Mouse (Mus musculus): Measurements from ENCODE around the gene Tmem106c. TPM values are rescaled to one million over a fixed set of nuclear protein-coding genes. Genes with fewer than 3 reads are reported as not detected.

Tmem106c gene
- polyA plus RNA-seq (2012; rRNA removed), result 61.3 and 64.5 TPM in 2 replicates

DNA sequence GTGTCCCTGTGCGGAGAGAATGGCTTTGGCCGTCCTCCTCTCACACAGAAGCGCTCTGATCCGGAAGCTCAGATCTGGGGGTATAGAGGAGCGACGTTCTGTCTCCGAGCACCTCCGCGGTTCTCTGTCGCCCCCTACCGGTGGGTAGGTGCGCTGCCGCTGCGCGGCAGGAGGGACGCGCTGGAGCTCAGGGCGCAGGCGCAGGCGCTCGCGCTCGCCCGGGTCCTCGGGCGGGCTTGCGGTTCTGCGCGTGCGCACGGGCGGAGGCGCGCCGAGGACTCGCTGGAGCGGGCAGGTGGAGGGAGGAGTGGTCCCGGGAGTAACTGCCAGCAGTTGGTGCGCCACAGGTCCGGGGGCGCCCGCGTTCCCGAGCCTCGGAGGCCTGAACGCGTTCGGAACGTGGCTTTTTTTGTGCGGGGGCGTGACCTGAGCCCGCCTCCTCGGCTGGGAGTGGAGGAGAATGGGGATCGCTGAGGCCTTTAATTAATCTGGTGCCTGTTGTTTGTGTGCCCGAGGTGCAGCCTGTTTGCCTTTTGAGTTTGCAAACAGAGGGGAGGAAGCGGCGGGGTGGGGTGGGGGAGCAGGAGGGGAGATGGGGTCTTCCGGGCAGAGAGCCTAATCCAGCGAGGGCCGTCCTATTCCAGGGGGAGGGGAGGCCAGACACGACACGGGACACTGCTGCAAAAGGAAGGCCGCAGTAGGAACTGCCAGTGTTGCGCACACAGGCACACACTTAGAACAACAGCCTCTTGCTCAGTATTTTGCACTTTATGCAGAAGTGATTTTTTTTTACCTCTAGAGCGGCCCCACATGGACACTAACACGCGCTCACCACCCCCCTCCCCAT is at the start of gene Tmem106c:
Gene Tmem106c (plus strand): TSS at position 212 of the 847 bp plus-strand sequence.

DNA sequence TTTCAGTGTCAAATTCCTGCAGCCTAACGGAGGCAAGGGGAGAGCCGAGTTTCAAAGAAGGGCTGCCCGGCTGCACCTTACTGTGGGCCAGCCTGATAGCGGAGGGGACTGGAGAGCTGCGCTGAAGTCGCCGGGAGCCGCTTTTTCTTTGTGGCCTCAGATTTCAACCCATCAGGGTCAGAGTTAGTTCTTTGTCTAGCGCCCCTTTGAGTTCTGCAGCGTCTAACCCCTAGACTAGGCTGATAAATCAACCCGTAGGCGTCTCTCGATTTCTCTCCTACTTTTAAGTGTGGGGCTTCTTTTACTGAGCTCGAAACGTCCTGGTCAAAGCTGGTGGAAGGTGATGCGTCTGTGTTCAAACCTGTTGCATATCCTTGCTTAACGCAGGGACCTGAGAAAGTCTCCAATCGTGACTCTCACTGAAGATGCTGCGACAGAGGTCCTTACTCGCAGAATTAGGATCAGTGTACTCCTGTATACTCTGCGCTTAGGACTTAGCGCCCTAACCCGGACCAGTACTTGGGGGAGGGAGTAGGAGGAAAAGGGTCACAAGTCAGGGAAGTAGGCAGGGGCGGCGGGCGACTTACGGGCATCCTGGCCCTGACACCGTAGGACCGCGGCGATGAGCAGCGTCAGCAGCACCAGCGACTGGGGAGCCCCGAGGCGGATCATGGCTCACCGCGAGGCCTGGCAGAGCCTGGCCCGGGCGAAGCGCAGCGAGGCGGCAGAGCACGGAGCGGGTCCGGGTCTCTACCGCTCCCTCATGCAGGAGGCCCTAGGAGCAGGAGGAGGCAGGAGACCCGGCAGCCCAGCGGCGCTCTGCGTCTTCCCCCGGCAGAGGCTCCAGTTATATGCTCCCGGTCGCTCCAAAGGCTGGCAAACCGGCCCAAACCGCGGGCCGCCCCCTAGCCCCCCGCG is 40.1 kb downstream of the Tmem106c start, which contains the start of gene Col2a1:
Gene Col2a1 (minus strand): TSS at position 874 of the 918 bp plus-strand sequence.

Other genes starting within 250 kb of the Tmem106c start
- 0.06 and 0.31 TPM in 2 replicates for gene Endou, start 232.9 kb upstream of the Tmem106c start, polyA plus RNA-seq (2012; rRNA removed)
- 31.4 and 33.2 TPM in 2 replicates for gene Rapgef3, start 196.2 kb upstream of the Tmem106c start, polyA plus RNA-seq (2012; rRNA removed)
- gene Slc48a1, start 185.7 kb upstream of the Tmem106c start, polyA plus RNA-seq (2012; rRNA removed), result 39.8 and 42.5 TPM in 2 replicates
- 62.2 and 67.1 TPM in 2 replicates for gene Hdac7, start 119.7 kb upstream of the Tmem106c start, polyA plus RNA-seq (2012; rRNA removed)
- 0.98 and 1.4 TPM in 2 replicates for gene Vdr, start 53.6 kb upstream of the Tmem106c start, polyA plus RNA-seq (2012; rRNA removed)
- gene Col2a1, start 40.5 kb downstream of the Tmem106c start, polyA plus RNA-seq (2012; rRNA removed), result 9.5 and 16.5 TPM in 2 replicates
- 141 and 145 TPM in 2 replicates for gene Pfkm, start 128.4 kb downstream of the Tmem106c start, polyA plus RNA-seq (2012; rRNA removed)
- 15.4 and 16.1 TPM in 2 replicates for gene Senp1, start 129.5 kb downstream of the Tmem106c start, polyA plus RNA-seq (2012; rRNA removed)
- gene Asb8, start 201.4 kb downstream of the Tmem106c start, polyA plus RNA-seq (2012; rRNA removed), result 47.8 and 48.6 TPM in 2 replicates
- gene Ccdc184, start 203.0 kb downstream of the Tmem106c start, polyA plus RNA-seq (2012; rRNA removed), result 58.9 and 63.7 TPM in 2 replicates
- gene Olfr288, start 231.3 kb downstream of the Tmem106c start, polyA plus RNA-seq (2012; rRNA removed), result not detected in 2 replicates

Measured in central nervous system, embryonic 18 days (tissue).